Mouse (Mus musculus) midbrain, embryonic 14.5 days (tissue): Measurements from ENCODE around the gene Olfr1314. TPM values are rescaled to one million over a fixed set of nuclear protein-coding genes. Genes with fewer than 3 reads are reported as not detected.

Source experiments
- ATAC-seq: fragments of 200-750 bp; cut with Nextera tagmentation; 2 replicates; pipeline ENCODE4 v1.8.0; 2017; ENCODE audit warnings: moderate number of reproducible peaks, moderate library complexity; ENCODE audit not compliant: low FRiP score, low TSS enrichment
- DNase-seq: peaks from one replicate; pipeline ENCODE4 v3.0.0-alpha.2; 2015
- H3K27ac ChIP-seq: fragments of 300-500 bp; sonication (generic); replicated peaks from 2 replicates; pipeline ENCODE4 v1.5.1; 2014; ENCODE audit warnings: mild to moderate bottlenecking, low read depth, low read length, moderate library complexity
- H3K27me3 ChIP-seq: fragments of 300-500 bp; sonication (generic); 2 replicates; pipeline ENCODE4 v1.6.1; 2014; ENCODE audit warnings: low read length, control low read depth, mixed read lengths; ENCODE audit not compliant: control insufficient read depth, insufficient read depth
- H3K36me3 ChIP-seq: fragments of 300-500 bp; sonication (generic); 2 replicates; pipeline ENCODE4 v1.6.1; 2014; ENCODE audit warnings: low read length, control low read depth; ENCODE audit not compliant: control insufficient read depth, insufficient read depth
- H3K4me1 ChIP-seq: fragments of 300-500 bp; sonication (generic); 2 replicates; pipeline ENCODE4 v1.6.1; 2014; ENCODE audit warnings: mild to moderate bottlenecking, antibody characterized with exemption, low read length, control low read depth; ENCODE audit not compliant: control insufficient read depth, insufficient read depth
- H3K4me2 ChIP-seq: fragments of 300-500 bp; sonication (generic); 2 replicates; pipeline ENCODE4 v1.6.1; 2014; ENCODE audit warnings: mild to moderate bottlenecking, low read length, moderate library complexity
- H3K4me3 ChIP-seq: fragments of 300-500 bp; sonication (generic); replicated peaks from 2 replicates; pipeline ENCODE4 v1.5.1; 2014; ENCODE audit warnings: low read depth, low read length
- H3K9ac ChIP-seq: fragments of 300-500 bp; sonication (generic); replicated peaks from 2 replicates; pipeline ENCODE4 v1.6.1; 2014; ENCODE audit warnings: mild to moderate bottlenecking, low read length, moderate library complexity
- H3K9me3 ChIP-seq: fragments of 300-500 bp; sonication (generic); 2 replicates; pipeline ENCODE4 v1.6.1; 2016; ENCODE audit warnings: low read length, control low read depth, mixed read lengths; ENCODE audit not compliant: control insufficient read depth
- WGBS: fragments of 180-500 bp; shearing (Covaris S2); extraction: QIAGEN DNeasy Blood & Tissue Kit; methylation state at CpG from one replicate; pipeline ENCODE4 v1.1.7; 2014; 5-methylcytosine and 5-hydroxymethylcytosine counted together
- polyA plus RNA-seq: library from polyadenylated mRNA; unstranded; fragments of >200 nt; fragmentation: Nextera tagmentation; extraction: Ambion mirVana; gene quantifications from 2 replicates; pipeline ENCODE4 v1.2.1, GENCODE M21; 2014

Olfr1314 gene
- polyA plus RNA-seq: not detected in 2 replicates

DNA sequence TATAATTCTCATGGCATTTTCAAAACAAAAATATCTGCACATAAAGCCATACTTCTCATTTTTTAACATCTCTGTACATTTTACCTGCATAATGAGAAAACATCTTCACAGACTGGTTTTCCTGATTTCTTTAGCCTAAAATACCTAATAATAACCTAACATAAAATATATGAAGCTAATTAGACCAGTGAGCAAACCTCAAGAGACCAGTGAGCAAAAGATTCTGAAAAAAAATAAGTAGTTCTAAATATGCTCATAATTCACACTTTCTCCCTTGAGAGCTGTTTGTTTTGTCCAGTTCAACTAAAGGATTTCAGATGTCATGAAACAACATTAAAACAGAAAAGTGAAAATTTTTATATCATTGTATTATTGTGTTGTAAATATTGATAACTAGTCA is at the start of gene Olfr1314:
Gene Olfr1314, minus strand, starts transcription at position 101 of the 400 bp plus-strand sequence.
- H3K27ac ChIP-seq: no peak within 1 kb of the TSS
- no peaks in the 10 kb centered on the region for H3K27me3 ChIP-seq
- ATAC-seq (no peak), DNase-seq (no peak)
- H3K4me1 ChIP-seq: no peaks in the 10 kb centered on the region
- no peaks in the 10 kb centered on the region for H3K9me3 ChIP-seq
- H3K9ac ChIP-seq: no peak within 1 kb of the TSS
- no peaks in the 10 kb centered on the region for H3K36me3 ChIP-seq
- no peak within 1 kb of the TSS for H3K4me2 ChIP-seq
- no peak within 1 kb of the TSS for H3K4me3 ChIP-seq

DNA sequence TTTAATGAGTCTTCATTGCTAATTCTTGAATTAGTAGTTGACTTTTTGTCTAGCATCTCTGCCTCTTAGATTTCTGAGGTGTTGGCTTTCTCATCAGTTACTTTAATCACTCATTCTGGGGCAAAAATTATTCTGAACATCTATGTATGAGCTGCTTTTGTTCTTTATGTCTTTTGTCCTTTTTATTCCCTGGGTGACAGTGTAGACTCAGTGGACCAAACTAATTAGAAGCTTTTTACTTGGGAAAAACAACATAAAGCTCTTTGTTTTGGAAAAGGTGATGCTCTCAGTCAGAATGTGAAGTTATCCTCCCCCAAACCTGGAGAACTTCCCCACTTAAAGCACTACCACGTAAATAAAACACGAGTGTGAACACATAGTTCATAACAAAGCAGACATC is 43.4 kb upstream of the Olfr1314 start, which contains the start of gene Olfr1317:
Gene Olfr1317, plus strand, starts transcription at position 301 of the 400 bp plus-strand sequence.
- H3K9ac ChIP-seq: no peak within 1 kb of the TSS
- H3K27me3 ChIP-seq: no peaks in the 10 kb centered on the region
- ATAC-seq: no peak
- no peak within 1 kb of the TSS for H3K4me2 ChIP-seq
- DNase-seq: no peak
- H3K27ac ChIP-seq: no peak within 1 kb of the TSS
- H3K4me3 ChIP-seq: no peak within 1 kb of the TSS
- no peaks in the 10 kb centered on the region for H3K36me3 ChIP-seq
- WGBS: 87% methylated on average over 2 of the region's 2 CpGs
- H3K4me1 ChIP-seq: no peaks in the 10 kb centered on the region
- no peaks in the 10 kb centered on the region for H3K9me3 ChIP-seq

DNA sequence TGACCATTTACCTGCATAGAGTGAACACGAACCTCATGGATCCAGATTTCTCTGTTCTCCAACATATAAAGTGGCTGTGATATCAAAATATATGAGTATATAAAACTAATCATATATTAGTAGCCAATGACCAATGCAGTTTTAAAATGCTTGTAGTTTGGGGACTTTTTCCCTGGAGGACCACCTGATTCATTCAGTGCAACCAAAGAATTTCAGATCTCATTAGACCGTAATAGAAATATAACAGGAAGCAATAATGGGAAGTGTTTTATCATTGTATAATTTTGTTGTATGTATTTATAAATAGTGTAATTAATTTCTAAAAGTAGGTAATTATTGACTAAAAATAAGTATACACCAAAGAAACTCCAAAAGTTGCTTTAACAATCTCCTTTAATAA is 38.3 kb upstream of the Olfr1314 start, which contains the start of gene Olfr1316:
Gene Olfr1316, minus strand, starts transcription at position 101 of the 400 bp plus-strand sequence.
- H3K27ac ChIP-seq: no peak within 1 kb of the TSS
- H3K9ac ChIP-seq: no peak within 1 kb of the TSS
- DNase-seq (no peak), ATAC-seq (no peak)
- H3K4me1 ChIP-seq: no peaks in the 10 kb centered on the region
- no peaks in the 10 kb centered on the region for H3K9me3 ChIP-seq
- no peaks in the 10 kb centered on the region for H3K27me3 ChIP-seq
- no peak within 1 kb of the TSS for H3K4me2 ChIP-seq
- H3K4me3 ChIP-seq: no peak within 1 kb of the TSS
- 96% methylated on average over 2 of the region's 2 CpGs for WGBS
- no peaks in the 10 kb centered on the region for H3K36me3 ChIP-seq

DNA sequence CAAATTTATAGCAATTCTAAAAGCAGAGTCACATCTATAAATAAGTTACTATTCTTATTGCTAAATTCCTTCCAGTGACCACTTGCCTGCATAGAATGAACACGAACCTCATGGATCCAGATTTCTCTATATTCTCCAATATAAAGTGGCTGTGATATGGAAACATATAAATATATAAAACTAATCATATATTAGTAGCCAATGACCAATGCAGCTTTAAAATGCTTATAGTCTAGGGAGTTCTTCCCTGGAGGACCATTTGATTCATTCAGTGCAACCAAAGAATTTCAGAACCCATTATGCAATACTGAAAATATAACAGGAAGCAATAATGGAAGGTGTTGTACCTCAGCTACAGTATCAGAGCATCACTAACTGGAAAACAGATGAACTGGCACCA is 18.8 kb upstream of the Olfr1314 start, which contains the start of gene Olfr1315-ps1:
Gene Olfr1315-ps1, minus strand, starts transcription at position 101 of the 400 bp plus-strand sequence.
- DNase-seq (no peak), ATAC-seq (no peak)
- Histone ChIP-seq H3K36me3 (no peaks in the 10 kb centered on the region), H3K4me3 (no peak within 1 kb of the TSS), H3K9me3 (no peaks in the 10 kb centered on the region), H3K4me1 (no peaks in the 10 kb centered on the region), H3K27ac (no peak within 1 kb of the TSS), H3K9ac (no peak within 1 kb of the TSS), H3K4me2 (no peak within 1 kb of the TSS), H3K27me3 (no peaks in the 10 kb centered on the region)
- 83% methylated on average over 1 of the region's 1 CpGs for WGBS

- no peak for DNase-seq
- Histone ChIP-seq H3K4me2 (no peak within 1 kb of the TSS), H3K36me3 (no peaks in the 10 kb centered on the region), H3K27me3 (no peaks in the 10 kb centered on the region), H3K4me3 (no peak within 1 kb of the TSS), H3K27ac (no peak within 1 kb of the TSS), H3K9ac (no peak within 1 kb of the TSS), H3K9me3 (no peaks in the 10 kb centered on the region), H3K4me1 (no peaks in the 10 kb centered on the region)
- no peak for ATAC-seq
Observed at GRCm38 (mm10) chr2:112077743-112078142, 18.8 kb downstream of the Olfr1314 start, which contains the start of gene Olfr1313. Gene Olfr1313 (minus strand): TSS chr2:112077843.

- ATAC-seq (no peak), DNase-seq (no peak)
- Histone ChIP-seq H3K9ac (no peak within 1 kb of the TSS), H3K4me1 (no peaks in the 10 kb centered on the region), H3K4me2 (no peak within 1 kb of the TSS), H3K36me3 (no peaks in the 10 kb centered on the region), H3K27ac (no peak within 1 kb of the TSS), H3K27me3 (no peaks in the 10 kb centered on the region), H3K4me3 (no peak within 1 kb of the TSS), H3K9me3 (no peaks in the 10 kb centered on the region)
- 35% methylated on average over 1 of the region's 1 CpGs for WGBS
Observed at GRCm38 (mm10) chr2:112050138-112050537, 46.4 kb downstream of the Olfr1314 start, which contains the start of gene Olfr1312. Gene Olfr1312 (minus strand): TSS chr2:112050238.

Other genes with a start within 250 kb of the Olfr1314 start
- gene Olfr1305, start 219.6 kb downstream of the Olfr1314 start, polyA plus RNA-seq: not detected in 2 replicates
- not detected in 2 replicates for gene Olfr1306, start 180.5 kb downstream of the Olfr1314 start, polyA plus RNA-seq
- gene Olfr1307, start 147.3 kb downstream of the Olfr1314 start, polyA plus RNA-seq: 0.01 TPM in 1 of 2 replicates, not detected in the other
- not detected in 2 replicates for gene Olfr1308, start 131.8 kb downstream of the Olfr1314 start, polyA plus RNA-seq
- not detected in 2 replicates for gene Olfr1309, start 106.5 kb downstream of the Olfr1314 start, polyA plus RNA-seq
- 0.22 TPM in 1 of 2 replicates, not detected in the other for gene Olfr1310, start 84.1 kb downstream of the Olfr1314 start, polyA plus RNA-seq
- gene Olfr1311, start 72.4 kb downstream of the Olfr1314 start, polyA plus RNA-seq: not detected in 2 replicates
- not detected in 2 replicates for gene Olfr1312, start 46.5 kb downstream of the Olfr1314 start, polyA plus RNA-seq
- not detected in 2 replicates for gene Olfr1313, start 18.9 kb downstream of the Olfr1314 start, polyA plus RNA-seq
- gene Olfr1315-ps1, start 18.7 kb upstream of the Olfr1314 start, polyA plus RNA-seq: not detected in 2 replicates
- not detected in 2 replicates for gene Olfr1316, start 38.2 kb upstream of the Olfr1314 start, polyA plus RNA-seq
- not detected in 2 replicates for gene Olfr1317, start 43.5 kb upstream of the Olfr1314 start, polyA plus RNA-seq
- not detected in 2 replicates for gene Olfr1318, start 57.4 kb upstream of the Olfr1314 start, polyA plus RNA-seq
- 13.9 and 18.7 TPM in 2 replicates for gene Lpcat4, start 142.7 kb upstream of the Olfr1314 start, polyA plus RNA-seq
- 0.05 TPM in 1 of 2 replicates, not detected in the other for gene Nutm1, start 162.5 kb upstream of the Olfr1314 start, polyA plus RNA-seq
- gene Nop10, start 165.1 kb upstream of the Olfr1314 start, polyA plus RNA-seq: 136 and 182 TPM in 2 replicates
- gene Slc12a6, start 169.0 kb upstream of the Olfr1314 start, polyA plus RNA-seq: 18.6 and 25.9 TPM in 2 replicates
- gene Gm21985, start 169.5 kb upstream of the Olfr1314 start, polyA plus RNA-seq: not detected in 2 replicates